Mouse (Mus musculus): ENCODE results near the gene Gpatch1.

DNA sequence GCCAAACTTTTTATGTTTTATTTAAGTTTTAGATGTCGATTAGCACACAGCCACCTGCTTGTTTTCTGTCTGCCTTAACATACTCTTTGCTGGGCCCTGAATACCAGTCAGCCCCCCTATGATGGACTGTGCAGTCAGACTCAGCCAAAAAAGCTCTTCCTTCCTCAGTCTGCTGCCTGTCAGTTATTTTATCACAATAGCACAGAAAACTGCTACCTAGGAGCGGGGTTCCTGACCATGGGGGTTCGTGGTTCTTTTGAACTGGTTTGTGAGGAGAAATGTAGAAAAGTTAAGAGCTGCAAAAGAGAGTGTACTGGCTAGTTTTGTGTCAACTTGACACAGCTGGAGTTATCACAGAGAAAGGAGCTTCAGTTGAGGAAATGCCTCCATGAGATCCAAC is 39.3 kb downstream of the Gpatch1 start:
- TF ChIP-seq POLR2A (IDR thresholded peaks at IDR 0.05; ENCODE audit: borderline replicate concordance, extremely low read depth, insufficient read depth, insufficient read length, poor library complexity, severe bottlenecking) (no peak), CTCF (IDR thresholded peaks at IDR 0.05; ENCODE audit: borderline replicate concordance, extremely low read depth, insufficient read depth, insufficient read length) (no peak)

All from brain, embryonic 14.5 days (tissue).